Mouse (Mus musculus) lung, postnatal 25 days (tissue): Measurements from ENCODE around the gene Prtn3.
"Not testable (repeated sequence)": the region's sequence is repeated elsewhere in the genome, so short reads cannot be mapped to it uniquely, and the experiment has no call there.

Experiments used
- DNase-seq: peaks from one replicate; pipeline ENCODE4 v3.0.0; 2022; ENCODE audit warnings: low spot score

The Prtn3 gene

GRCm38 (mm10) chr10:79877174-79877573 is 2.9 kb downstream of the Prtn3 start:
- no peak for DNase-seq

GRCm38 (mm10) chr10:79877757-79878156 is 3.5 kb downstream of the Prtn3 start:
- DNase-seq: peak; percentile 71

GRCm38 (mm10) chr10:79879527-79879926 is 5.3 kb downstream of the Prtn3 start:
- no peak for DNase-seq

- no peak for DNase-seq
These were observed 6.4 kb downstream of the Prtn3 start for GRCm38 (mm10) chr10:79880721-79881120.

- DNase-seq: no peak
These were observed 7.7 kb downstream of the Prtn3 start for GRCm38 (mm10) chr10:79881981-79882380.

GRCm38 (mm10) chr10:79883297-79884084 is 9.2 kb downstream of the Prtn3 start:
- peak; percentile 82 for DNase-seq

- peak; percentile 58 for DNase-seq
These were observed 10.2 kb downstream of the Prtn3 start for GRCm38 (mm10) chr10:79884446-79884845.

- DNase-seq: not testable (repeated sequence)
These were observed 10.7 kb downstream of the Prtn3 start for GRCm38 (mm10) chr10:79884938-79885337.

- DNase-seq: no peak
These were observed 11.8 kb downstream of the Prtn3 start, which contains the start of gene Elane for GRCm38 (mm10) chr10:79886054-79886453. Elane (plus strand) TSS chr10:79886247.

- no peak for DNase-seq
These were observed 12.3 kb downstream of the Prtn3 start for GRCm38 (mm10) chr10:79886611-79887010.

GRCm38 (mm10) chr10:79889386-79889785 is 15.1 kb downstream of the Prtn3 start:
- peak; percentile 48 for DNase-seq

- DNase-seq: no peak
These were observed 16.4 kb downstream of the Prtn3 start, which contains the start of gene Cfd for GRCm38 (mm10) chr10:79890670-79891069. Cfd (plus strand) TSS chr10:79890853.

- peak; percentile 83 for DNase-seq
These were observed 18.3 kb downstream of the Prtn3 start for GRCm38 (mm10) chr10:79892451-79893118.

- no peak for DNase-seq
These were observed 22.0 kb downstream of the Prtn3 start for GRCm38 (mm10) chr10:79896306-79896705.

- DNase-seq: peak; percentile 55
These were observed 22.5 kb downstream of the Prtn3 start for GRCm38 (mm10) chr10:79896814-79897213.

GRCm38 (mm10) chr10:79897316-79898245 is 23.3 kb downstream of the Prtn3 start:
- no peak for DNase-seq

GRCm38 (mm10) chr10:79900951-79901410 is 26.7 kb downstream of the Prtn3 start:
- DNase-seq: no peak

GRCm38 (mm10) chr10:79906712-79907111 is 32.4 kb downstream of the Prtn3 start:
- no peak for DNase-seq

GRCm38 (mm10) chr10:79907415-79907814 is 33.1 kb downstream of the Prtn3 start:
- DNase-seq: no peak

- DNase-seq: peak; percentile 97
These were observed 34.2 kb downstream of the Prtn3 start, which contains the start of gene Med16 for GRCm38 (mm10) chr10:79908167-79909091. Med16 (minus strand) TSS chr10:79908923.
